7 mouse cellular contexts compared by ENCODE assay signal in the genomic region with DNA sequence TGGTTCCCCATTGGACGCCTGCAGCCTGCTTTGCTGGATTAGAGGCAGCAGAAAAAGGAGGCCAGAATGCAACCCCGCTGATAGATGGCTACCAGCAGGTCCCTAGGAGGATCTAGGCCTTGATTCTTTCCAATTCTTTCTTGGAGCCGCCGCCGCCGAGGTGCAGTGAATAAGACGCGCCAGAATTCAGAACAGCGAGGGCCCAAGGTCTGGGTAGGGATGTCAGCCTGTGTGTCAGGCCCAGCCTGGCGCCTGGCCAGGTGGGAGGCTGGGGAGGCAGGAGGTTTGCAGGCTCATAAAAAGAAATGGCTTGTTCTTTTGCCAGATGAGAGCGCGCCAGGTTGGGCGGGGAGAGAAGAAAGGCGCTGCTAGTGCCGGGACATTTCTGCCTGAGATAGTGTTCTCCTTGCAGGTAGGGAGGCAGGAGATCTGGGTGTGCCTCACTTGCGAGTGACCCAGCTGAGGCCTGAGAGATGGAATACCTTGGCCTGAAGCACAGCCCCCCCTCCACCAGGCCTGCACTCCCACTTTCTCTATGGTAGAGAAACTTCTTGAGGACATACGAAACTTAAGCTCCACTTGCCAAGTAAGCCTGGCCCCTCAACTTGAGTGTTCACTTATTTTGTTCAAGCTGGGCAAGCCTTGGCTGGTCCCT.
A peak's percentile ranks its signal among the peaks of the same experiment; 100 is the strongest.
DNase-seq lines count a peak whose midpoint lies in the region; ATAC-seq and TF ChIP-seq lines count a peak whose summit lies in the region.

No protein-coding gene starts in this region.

- no peak overlapping the region for H3K9ac ChIP-seq in intestine, embryonic 14.5 days (ENCODE audit: low read length)
- H3K9ac ChIP-seq in limb, embryonic 13.5 days: no peak overlapping the region

- H3K27me3 ChIP-seq in intestine, embryonic 14.5 days (replicated peaks; ENCODE audit: control insufficient read depth, insufficient read depth, low read length): peaks cover 3% of the 10 kb centered on the region; the same call in 1 of the 2 replicates
- H3K27me3 ChIP-seq in limb, embryonic 13.5 days: peaks cover 48% of the 10 kb centered on the region

- no peaks in the 10 kb centered on the region for H3K36me3 ChIP-seq in intestine, embryonic 14.5 days (ENCODE audit: control insufficient read depth, insufficient read depth, low read length)
- H3K36me3 ChIP-seq in limb, embryonic 13.5 days: no peaks in the 10 kb centered on the region

- no peak for TF ChIP-seq POLR2A in brain, embryonic 14.5 days (IDR thresholded peaks at IDR 0.05; ENCODE audit: borderline replicate concordance, extremely low read depth, insufficient read depth, insufficient read length, poor library complexity, severe bottlenecking)

- DNase-seq in ZHBTc4 (ENCODE audit: low read depth, low spot score): peak; percentile 16
- DNase-seq in brain, embryonic 14.5 days (ENCODE audit: low read depth): peak; percentile 90
- DNase-seq in gastrocnemius, adult 8-10 months (ENCODE audit: low spot score in 2 of 2): peak; percentile 46 to 77
- peak; percentile 57 for DNase-seq in intestine, embryonic 14.5 days (ENCODE audit: low spot score)
- DNase-seq in ovary, postnatal 14 days (ENCODE audit: low spot score): peak; percentile 68

- H3K9me3 ChIP-seq in intestine, embryonic 14.5 days (ENCODE audit: control insufficient read depth, low read length): no peaks in the 10 kb centered on the region
- no peaks in the 10 kb centered on the region for H3K9me3 ChIP-seq in limb, embryonic 13.5 days

- no peak overlapping the region for H3K4me2 ChIP-seq in intestine, embryonic 14.5 days (ENCODE audit: low read length)
- H3K4me2 ChIP-seq in limb, embryonic 13.5 days (replicated peaks): peak overlapping the region; percentile 35; the same call in 1 of the 2 replicates

- TF ChIP-seq CTCF in brain, embryonic 14.5 days (IDR thresholded peaks at IDR 0.05; ENCODE audit: borderline replicate concordance, extremely low read depth, insufficient read depth, insufficient read length): no peak

- H3K27ac ChIP-seq in intestine, embryonic 14.5 days (ENCODE audit: low read depth): peak overlapping the region; percentile 17; the same call in 1 of the 2 replicates
- H3K27ac ChIP-seq in limb, embryonic 13.5 days: peak overlapping the region; percentile 55; the same call in 1 of the 2 replicates

- peaks cover 5% of the 10 kb centered on the region; the same call in 1 of the 2 replicates for H3K4me1 ChIP-seq in intestine, embryonic 14.5 days (replicated peaks; ENCODE audit: control insufficient read depth, insufficient read depth, low read length)
- H3K4me1 ChIP-seq in limb, embryonic 13.5 days: peaks cover 30% of the 10 kb centered on the region

- no peak overlapping the region for H3K4me3 ChIP-seq in intestine, embryonic 14.5 days (ENCODE audit: low read depth, low read length)
- H3K4me3 ChIP-seq in limb, embryonic 13.5 days: no peak overlapping the region

- 29% methylated on average over 17 of the region's 17 CpGs for WGBS in intestine, embryonic 14.5 days
- whole genome bisulfite sequencing in limb, embryonic 13.5 days: 14% methylated on average over 17 of the region's 17 CpGs

- no peak for ATAC-seq in intestine, embryonic 14.5 days (replicated peaks; ENCODE audit: low FRiP score, low TSS enrichment, low read depth)
- ATAC-seq in limb, embryonic 13.5 days (ENCODE audit: low FRiP score, low read depth): peak; percentile 60
- no peak for ATAC-seq in CD4-positive, CD25-positive, alpha-beta regulatory T cell, adult 4 months

Comparison
In these comparisons a context has a peak if more than half of its experiments do, and no peak if none do; other contexts are left out.
1. DNase-seq: peak in every context shown above with its lines; median percentile 90 in brain, embryonic 14.5 days; 68 in ovary, postnatal 14 days; 62 in gastrocnemius, adult 8-10 months; 57 in intestine, embryonic 14.5 days; 16 in ZHBTc4.